Mouse (Mus musculus) midbrain, postnatal 0 days (tissue): ENCODE results near the gene Zfp866. TPM values are rescaled to one million over a fixed set of nuclear protein-coding genes. Genes with fewer than 3 reads are reported as not detected.

Source experiments
- ATAC-seq: fragments of 200-750 bp; cut with Nextera tagmentation; 2 replicates; pipeline ENCODE4 v1.8.0; 2017; ENCODE audit warnings: moderate number of reproducible peaks, mild to moderate bottlenecking, moderate TSS enrichment, moderate library complexity; ENCODE audit not compliant: low FRiP score
- DNase-seq: peaks from one replicate; pipeline ENCODE4 v3.0.0-alpha.2; 2015; ENCODE audit warnings: low spot score
- H3K27ac ChIP-seq: fragments of 300-500 bp; sonication (generic); 2 replicates; pipeline ENCODE4 v1.5.1; 2014; ENCODE audit warnings: low read depth, mild to moderate bottlenecking, low read length, mixed read lengths
- H3K27me3 ChIP-seq: fragments of 300-500 bp; sonication (generic); 2 replicates; pipeline ENCODE4 v1.6.1; 2014; ENCODE audit warnings: low read length, control low read depth, mixed read lengths; ENCODE audit not compliant: insufficient read depth
- H3K36me3 ChIP-seq: fragments of 300-500 bp; sonication (generic); 2 replicates; pipeline ENCODE4 v1.6.1; 2014; ENCODE audit warnings: low read length, control low read depth, mixed read lengths; ENCODE audit not compliant: insufficient read depth
- H3K4me1 ChIP-seq: fragments of 300-500 bp; sonication (generic); 2 replicates; pipeline ENCODE4 v1.6.1; 2014; ENCODE audit warnings: mild to moderate bottlenecking, control low read depth, antibody characterized with exemption, low read length, mixed read lengths; ENCODE audit not compliant: insufficient read depth
- H3K4me2 ChIP-seq: fragments of 300-500 bp; sonication (generic); 2 replicates; pipeline ENCODE4 v1.6.1; 2014; ENCODE audit warnings: low read depth, mild to moderate bottlenecking, low read length, mixed read lengths; ENCODE audit not compliant: poor library complexity, severe bottlenecking
- H3K4me3 ChIP-seq: fragments of 300-500 bp; sonication (generic); 2 replicates; pipeline ENCODE4 v1.5.1; 2014; ENCODE audit warnings: low read depth, mild to moderate bottlenecking, low read length, moderate library complexity
- H3K9ac ChIP-seq: fragments of 300-500 bp; sonication (generic); replicated peaks from 2 replicates; pipeline ENCODE4 v1.6.1; 2014; ENCODE audit warnings: mild to moderate bottlenecking, low read length, moderate library complexity, mixed read lengths; ENCODE audit not compliant: poor library complexity, severe bottlenecking
- H3K9me3 ChIP-seq: fragments of 300-500 bp; sonication (generic); 2 replicates; pipeline ENCODE4 v1.6.1; 2016; ENCODE audit warnings: low read length, control low read depth
- CTCF ChIP-seq: IDR thresholded peaks from 2 replicates; pipeline ENCODE4 v1.5.1; 2016; ENCODE audit warnings: antibody characterized with exemption, mild to moderate bottlenecking
- whole genome bisulfite sequencing: fragments of 180-500 bp; shearing (Covaris S2); extraction: QIAGEN DNeasy Blood & Tissue Kit; methylation state at CpG from one replicate; pipeline ENCODE4 v1.1.7; 2014; 5-methylcytosine and 5-hydroxymethylcytosine counted together
- polyA plus RNA-seq: library from polyadenylated mRNA; unstranded; fragments of >200 nt; fragmentation: Nextera tagmentation; extraction: Ambion mirVana; gene quantifications from 2 replicates; pipeline ENCODE4 v1.2.1, GENCODE M21; 2015
- total RNA-seq: library from RNA; depleted of rRNA; stranded (reverse); fragments of >200 nt; gene quantifications from 2 replicates; pipeline ENCODE4 v1.2.3, GENCODE M21; 2014

Zfp866 gene
- total and polyA plus RNA-seq, 2 experiments from 2014 or later = 19.2 to 44.7 TPM

DNA sequence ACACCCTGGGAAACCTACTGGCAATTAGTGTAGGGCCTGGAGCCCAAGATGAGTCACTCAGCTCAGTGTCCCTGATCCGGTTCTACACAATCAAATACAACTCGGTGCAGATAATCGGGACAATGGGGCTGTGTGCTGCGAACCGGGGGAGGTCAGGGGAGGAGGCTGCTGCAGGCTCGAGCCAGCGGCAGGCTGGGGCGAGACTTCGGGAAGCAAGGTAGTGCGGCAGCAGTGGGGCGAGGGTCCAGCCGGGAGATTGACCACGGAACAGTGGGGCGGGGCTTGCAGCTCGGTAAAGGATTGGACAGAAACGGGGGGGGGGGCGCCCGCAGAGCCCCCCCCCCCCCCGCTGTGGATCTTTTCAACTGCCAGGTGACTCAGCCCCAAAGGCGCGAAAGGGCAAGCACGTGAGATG is 31.0 kb upstream of the Zfp866 start:
- DNase-seq (peak; percentile 55), ATAC-seq (peak; percentile 61)
- no peaks in the 10 kb centered on the region for H3K27me3 ChIP-seq

DNA sequence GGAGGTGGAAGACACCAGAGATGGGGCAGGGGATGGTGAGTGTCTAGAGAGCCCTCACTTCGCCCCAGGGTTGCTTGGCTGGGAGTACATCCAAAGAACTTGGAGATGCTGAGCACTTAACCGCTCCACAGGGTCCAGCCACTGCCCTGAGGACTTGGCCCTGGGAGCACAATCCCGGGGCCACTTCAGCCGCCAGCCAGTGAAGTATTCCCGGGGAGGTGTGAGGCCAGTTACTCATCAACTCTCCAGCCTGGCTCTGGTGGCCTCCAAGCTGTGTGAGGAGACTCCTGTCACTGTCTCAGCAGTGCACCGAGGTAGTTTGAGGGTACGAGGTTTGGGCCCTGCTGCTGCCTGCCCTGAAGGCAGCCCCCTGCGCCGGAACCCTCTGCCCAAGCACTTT is 29.5 kb upstream of the Zfp866 start:
- H3K9me3 ChIP-seq = no peaks in the 10 kb centered on the region
- no peak overlapping the region for H3K27ac ChIP-seq
- no peak for DNase-seq
- no peaks in the 10 kb centered on the region for H3K27me3 ChIP-seq
- ATAC-seq = no peak
- H3K36me3 ChIP-seq = peaks cover 25% of the 10 kb centered on the region
- H3K9ac ChIP-seq = no peak overlapping the region
- peaks cover 6% of the 10 kb centered on the region; the same call in 1 of the 2 replicates for H3K4me1 ChIP-seq
- H3K4me2 ChIP-seq = no peak overlapping the region
- TF ChIP-seq CTCF = no peak
- 85% methylated on average over 9 of the region's 9 CpGs for WGBS
- H3K4me3 ChIP-seq = no peak overlapping the region

More for the DNA sequence above, 31.0 kb upstream of the Zfp866 start:
- peaks cover 25% of the 10 kb centered on the region for H3K36me3 ChIP-seq
- H3K9me3 ChIP-seq = no peaks in the 10 kb centered on the region
- peak overlapping the region; percentile 72 for H3K4me2 ChIP-seq
- H3K27ac ChIP-seq = peak overlapping the region; percentile 68
- TF ChIP-seq CTCF = no peak
- peak overlapping the region; percentile 61 for H3K9ac ChIP-seq
- H3K4me3 ChIP-seq = peak overlapping the region; percentile 56
- peaks cover 6% of the 10 kb centered on the region; the same call in 1 of the 2 replicates for H3K4me1 ChIP-seq
- 0% methylated on average over 16 of the region's 22 CpGs for WGBS

DNA sequence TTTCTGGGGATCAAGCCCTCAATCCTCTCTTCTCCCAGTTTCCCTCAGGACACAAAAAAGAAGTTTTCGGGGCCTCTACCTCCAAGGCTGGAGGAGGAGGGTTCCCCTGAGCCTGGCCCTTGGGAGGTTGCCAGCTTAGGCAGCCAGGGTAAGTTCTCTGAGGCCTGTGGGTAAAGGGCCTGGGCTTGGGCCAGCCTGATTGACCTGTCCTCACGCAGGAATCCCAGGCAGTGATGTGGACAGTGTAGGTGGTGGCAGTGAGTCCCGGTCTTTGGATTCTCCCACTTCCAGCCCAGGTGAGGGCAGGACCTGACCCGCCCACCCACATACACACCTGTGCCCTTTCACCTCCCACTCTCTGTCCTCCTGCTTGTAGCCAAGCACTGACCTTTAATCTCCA is 24.4 kb upstream of the Zfp866 start:
- 97% methylated on average over 4 of the region's 4 CpGs for WGBS
- Histone ChIP-seq H3K9ac (no peak overlapping the region), H3K4me1 (no peaks in the 10 kb centered on the region), H3K4me2 (no peak overlapping the region), H3K9me3 (no peaks in the 10 kb centered on the region), H3K27ac (no peak overlapping the region), H3K27me3 (no peaks in the 10 kb centered on the region), H3K36me3 (peaks cover 53% of the 10 kb centered on the region), H3K4me3 (no peak overlapping the region)
- no peak for DNase-seq
- no peak for TF ChIP-seq CTCF
- no peak for ATAC-seq

DNA sequence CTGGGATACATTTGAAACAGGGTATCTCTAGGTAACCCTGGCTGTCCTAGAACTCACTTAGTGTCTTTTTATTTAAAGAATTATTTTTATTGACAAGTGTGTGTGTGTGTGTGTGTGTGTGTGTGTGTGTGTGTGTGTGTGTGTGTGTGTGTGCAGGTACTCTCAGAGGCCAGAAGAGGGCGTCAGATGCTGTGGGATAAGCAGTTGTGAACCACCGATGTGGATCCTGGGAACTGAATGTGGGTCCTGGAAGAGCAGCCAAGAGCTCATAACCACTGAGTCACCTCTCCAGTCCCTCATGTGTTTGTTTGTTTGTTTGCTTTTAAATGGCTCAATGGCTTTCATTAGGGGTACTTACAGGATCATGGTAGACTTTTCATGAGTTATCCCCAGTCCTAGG is 23.9 kb upstream of the Zfp866 start:
- Histone ChIP-seq H3K9me3 (no peaks in the 10 kb centered on the region), H3K27me3 (no peaks in the 10 kb centered on the region), H3K9ac (no peak overlapping the region), H3K27ac (no peak overlapping the region), H3K4me1 (peaks cover 3% of the 10 kb centered on the region; the same call in 1 of the 2 replicates), H3K4me3 (no peak overlapping the region), H3K36me3 (peaks cover 51% of the 10 kb centered on the region), H3K4me2 (no peak overlapping the region)
- TF ChIP-seq CTCF = no peak
- no peak for ATAC-seq
- DNase-seq = no peak
- 83% methylated on average over 2 of the region's 2 CpGs for WGBS

DNA sequence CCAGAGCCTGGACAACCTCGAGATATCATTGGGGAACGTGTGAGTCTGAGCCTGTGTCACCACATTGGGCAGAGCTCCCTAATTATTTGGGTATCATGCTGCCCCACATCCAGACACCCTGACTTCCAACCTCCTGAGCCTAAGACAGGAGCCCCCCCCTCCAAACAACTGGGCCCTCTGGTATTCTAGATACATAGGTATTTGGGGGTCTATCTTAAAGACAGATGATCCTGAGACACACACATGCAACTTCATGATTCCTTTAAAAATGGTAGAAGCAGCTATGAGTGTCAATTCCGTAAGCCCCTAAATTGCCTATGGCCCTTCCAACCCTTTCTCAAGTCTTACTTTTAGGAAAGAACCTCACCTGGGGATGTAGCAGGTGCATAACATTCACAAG is 18.8 kb upstream of the Zfp866 start:
- Histone ChIP-seq H3K4me3 (no peak overlapping the region), H3K9ac (no peak overlapping the region), H3K4me1 (peaks cover 6% of the 10 kb centered on the region; the same call in 1 of the 2 replicates), H3K4me2 (peak overlapping the region; percentile 87), H3K27ac (no peak overlapping the region), H3K9me3 (no peaks in the 10 kb centered on the region), H3K27me3 (no peaks in the 10 kb centered on the region), H3K36me3 (peaks cover 56% of the 10 kb centered on the region)
- no peak for DNase-seq
- ATAC-seq = no peak
- TF ChIP-seq CTCF = no peak
- 61% methylated on average over 3 of the region's 3 CpGs for WGBS

DNA sequence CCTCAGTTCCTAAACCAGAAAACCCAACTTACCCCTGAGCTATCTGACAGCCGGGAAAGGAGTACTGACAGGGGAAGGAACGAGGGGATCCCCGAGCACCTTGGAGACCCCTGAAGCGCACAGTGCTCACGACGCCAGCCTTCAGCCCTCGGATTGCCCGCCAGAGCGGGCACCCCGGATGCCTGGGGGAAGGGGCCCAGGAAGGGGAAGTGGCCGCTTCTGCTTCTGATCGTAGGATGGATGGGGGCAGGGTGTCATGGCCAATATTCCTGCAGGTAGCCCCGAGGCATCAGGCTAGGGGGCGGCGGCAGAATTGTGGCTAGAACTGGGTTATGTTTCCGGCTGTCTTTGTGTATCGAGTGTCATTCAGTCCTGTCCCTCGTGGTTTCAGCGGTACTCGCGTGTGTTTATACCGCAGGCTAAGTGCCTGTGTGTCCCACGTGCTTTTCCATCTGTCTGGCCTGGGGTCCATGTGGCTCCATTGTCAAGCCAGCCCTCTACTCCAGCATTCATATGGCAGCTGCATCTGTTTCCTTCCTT is 18.0 kb upstream of the Zfp866 start:
- no peak for TF ChIP-seq CTCF
- H3K4me1 ChIP-seq = peaks cover 6% of the 10 kb centered on the region; the same call in 1 of the 2 replicates
- H3K4me3 ChIP-seq = peak overlapping the region; percentile 67
- peak; percentile 56 for DNase-seq
- H3K9ac ChIP-seq = peak overlapping the region; percentile 77
- peak; percentile 59 for ATAC-seq
- WGBS = 2% methylated on average over 23 of the region's 23 CpGs
- peak overlapping the region; percentile 66 for H3K27ac ChIP-seq
- H3K9me3 ChIP-seq = no peaks in the 10 kb centered on the region
- H3K36me3 ChIP-seq = peaks cover 52% of the 10 kb centered on the region
- H3K4me2 ChIP-seq = peak overlapping the region; percentile 87
- H3K27me3 ChIP-seq = no peaks in the 10 kb centered on the region
